17 mouse cellular contexts compared by ENCODE assay signal in the genomic region with DNA sequence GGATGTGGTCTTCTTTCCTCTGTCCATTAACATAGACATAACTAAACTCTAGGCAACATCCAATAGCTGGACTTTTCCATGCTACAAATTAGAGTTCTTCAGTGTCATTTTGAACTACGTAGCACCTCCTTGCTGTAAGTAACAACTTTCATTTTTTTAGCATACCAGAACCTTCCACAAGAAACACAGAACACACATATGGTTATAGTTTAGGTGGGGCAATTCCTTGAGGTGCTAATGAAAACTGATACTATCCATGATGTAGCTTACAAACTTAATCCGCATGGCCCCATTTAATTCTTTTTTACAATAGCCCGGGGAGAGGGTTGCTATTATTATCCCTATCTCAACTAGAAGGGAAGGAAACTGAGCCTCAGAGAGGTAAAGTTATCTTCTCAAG. TPM values are rescaled to one million over a fixed set of nuclear protein-coding genes. Genes with fewer than 3 reads are reported as not detected.
"Had no signal": no experiment of that assay in that cellular context is flagged by ENCODE, and none has a peak within 500 bp of the region (broad histone marks: within the 10 kb centered on the region; RNA-seq: fewer than 3 reads in every experiment).

No protein-coding gene starts in this region.

- H3K9me3 ChIP-seq: neural tube, embryonic 13.5 days; neural tube, embryonic 15.5 days; stomach, embryonic 15.5 days had no signal

- DNase-seq: retina, postnatal 1 day; right cerebral cortex, adult 18-20 months; right cerebral cortex, postnatal 14 days; right cerebral cortex, postnatal 25 days; right cerebral cortex, postnatal 4 days; spleen, adult 18-20 months; thymus, adult 18-20 months; thymus, adult 2 months; thymus, postnatal 14 days; thymus, postnatal 25 days; thymus, postnatal 36 days had no signal

- H3K4me2 ChIP-seq: neural tube, embryonic 13.5 days; neural tube, embryonic 15.5 days; stomach, embryonic 15.5 days had no signal

- H3K27ac ChIP-seq: neural tube, embryonic 13.5 days; neural tube, embryonic 15.5 days; stomach, embryonic 15.5 days; stomach, postnatal 0 days had no signal

- H3K27me3 ChIP-seq: neural tube, embryonic 13.5 days; neural tube, embryonic 15.5 days; stomach, embryonic 15.5 days had no signal

- H3K4me1 ChIP-seq: neural tube, embryonic 13.5 days; neural tube, embryonic 15.5 days; stomach, embryonic 15.5 days had no signal

- H3K4me3 ChIP-seq: neural tube, embryonic 13.5 days; neural tube, embryonic 15.5 days; stomach, embryonic 15.5 days had no signal

- H3K9ac ChIP-seq: neural tube, embryonic 13.5 days; neural tube, embryonic 15.5 days; stomach, embryonic 15.5 days had no signal

- H3K36me3 ChIP-seq: neural tube, embryonic 13.5 days; neural tube, embryonic 15.5 days; stomach, embryonic 15.5 days had no signal

RNA-seq across cellular contexts. Expression of gene Ankrd22, which starts 8.2 kb away (rescaled TPM):
- polyA plus RNA-seq: neural tube, embryonic 13.5 days; neural tube, embryonic 14.5 days; neural tube, embryonic 15.5 days; small intestine, adult 2 months had no signal
